Mouse (Mus musculus) heart, embryonic 15.5 days (tissue): ENCODE results near the gene AC134908.4. TPM values are rescaled to one million over a fixed set of nuclear protein-coding genes. Genes with fewer than 3 reads are reported as not detected.

Source experiments
- ATAC-seq: fragments of 200-750 bp; cut with Nextera tagmentation; replicated peaks from 2 replicates; pipeline ENCODE4 v1.8.0; 2017; ENCODE audit warnings: low read depth, moderate TSS enrichment; ENCODE audit not compliant: insufficient number of reproducible peaks, insufficient read depth, low FRiP score
- H3K27ac ChIP-seq: fragments of 300-500 bp; sonication (generic); 2 replicates; pipeline ENCODE4 v1.5.1; 2015; ENCODE audit warnings: mild to moderate bottlenecking, inconsistent platforms
- H3K27me3 ChIP-seq: fragments of 300-500 bp; sonication (generic); 2 replicates; pipeline ENCODE4 v1.6.1; 2015; ENCODE audit warnings: inconsistent platforms
- H3K36me3 ChIP-seq: fragments of 300-500 bp; sonication (generic); 2 replicates; pipeline ENCODE4 v1.6.1; 2015; ENCODE audit warnings: mild to moderate bottlenecking, inconsistent platforms
- H3K4me1 ChIP-seq: fragments of 300-500 bp; sonication (generic); replicated peaks from 2 replicates; pipeline ENCODE4 v1.6.1; 2015; ENCODE audit warnings: inconsistent platforms
- H3K4me2 ChIP-seq: fragments of 300-500 bp; sonication (generic); 2 replicates; pipeline ENCODE4 v1.6.1; 2015; ENCODE audit warnings: inconsistent platforms, mild to moderate bottlenecking, moderate library complexity
- H3K4me3 ChIP-seq: fragments of 300-500 bp; sonication (generic); 2 replicates; pipeline ENCODE4 v1.5.1; 2015; ENCODE audit warnings: mild to moderate bottlenecking, inconsistent platforms
- H3K9ac ChIP-seq: fragments of 300-500 bp; sonication (generic); 2 replicates; pipeline ENCODE4 v1.6.1; 2015; ENCODE audit warnings: mild to moderate bottlenecking, inconsistent platforms
- H3K9me3 ChIP-seq: fragments of 300-500 bp; sonication (generic); replicated peaks from 2 replicates; pipeline ENCODE4 v1.6.1; 2016; ENCODE audit warnings: inconsistent platforms
- WGBS: fragments of 180-500 bp; shearing (Covaris S2); methylation state at CpG from one replicate; pipeline ENCODE4 v1.1.7; 2015; ENCODE audit warnings: mixed read lengths; 5-methylcytosine and 5-hydroxymethylcytosine counted together
- polyA plus RNA-seq: library from polyadenylated mRNA; unstranded; fragments of >200 nt; fragmentation: Nextera tagmentation; extraction: Ambion mirVana; gene quantifications from 2 replicates; pipeline ENCODE4 v1.2.1, GENCODE M21; 2015

The AC134908.4 gene
- polyA plus RNA-seq: 0.50 TPM in 1 of 2 replicates, not detected in the other

DNA sequence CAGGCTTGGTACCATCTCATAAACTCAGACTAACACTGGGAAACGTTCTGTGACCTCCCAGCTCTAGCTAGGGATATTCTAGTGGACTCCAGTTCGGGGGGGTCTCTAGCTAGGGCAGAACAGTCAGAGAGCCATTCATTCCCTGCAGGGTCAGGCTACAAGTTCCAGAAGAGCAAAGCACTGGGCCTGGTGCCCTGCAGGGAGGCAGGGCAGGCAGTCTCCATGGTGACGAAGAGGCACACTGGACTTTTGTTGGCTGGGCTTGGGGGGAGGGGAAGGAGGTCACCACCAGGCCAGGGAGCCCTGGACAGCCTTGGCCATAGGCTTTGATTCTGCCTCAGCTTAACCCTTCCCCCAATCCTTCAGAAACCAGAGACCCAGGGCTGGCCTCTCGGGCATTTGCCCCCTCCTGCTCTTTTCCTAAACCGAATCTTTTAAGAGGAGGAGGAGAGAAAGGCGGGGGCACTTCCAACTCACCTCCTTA, at the start of gene AC134908.4:
AC134908.4 (minus strand) TSS at position 51 of the 484 bp plus-strand sequence.
- no peak for ATAC-seq
- Histone ChIP-seq H3K4me1 (peaks cover 41% of the 10 kb centered on the region), H3K36me3 (no peaks in the 10 kb centered on the region), H3K9ac (peak within 1 kb of the TSS; percentile 65), H3K4me3 (peak within 1 kb of the TSS; percentile 69), H3K27me3 (no peaks in the 10 kb centered on the region), H3K4me2 (peak within 1 kb of the TSS; percentile 82), H3K9me3 (no peaks in the 10 kb centered on the region), H3K27ac (no peak within 1 kb of the TSS)
- WGBS: 35% methylated on average over 6 of the region's 6 CpGs

DNA sequence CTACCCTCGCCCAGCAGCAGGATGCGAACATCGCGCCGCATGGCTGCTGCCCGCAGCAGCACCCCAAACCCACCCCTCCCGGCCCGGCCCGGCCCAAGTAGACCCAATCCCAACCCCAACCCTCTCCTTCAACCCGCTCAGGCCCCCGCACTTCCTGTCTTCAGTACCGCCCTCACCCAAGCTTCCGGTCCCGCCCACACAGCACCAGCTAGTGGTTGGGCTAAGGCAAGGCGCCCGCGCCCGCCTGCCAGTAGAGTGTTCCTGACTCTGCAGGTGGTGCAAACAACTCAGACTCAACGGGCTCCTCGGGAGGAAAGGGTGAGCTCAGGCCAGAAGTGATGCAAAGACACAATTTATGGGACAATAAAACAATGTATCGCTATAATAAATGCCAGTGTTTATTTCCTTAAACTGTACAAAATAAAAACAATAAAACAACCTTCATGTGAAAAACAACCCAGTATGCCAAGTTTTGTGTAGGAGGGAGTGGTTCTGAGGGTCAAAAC, 49.0 kb upstream of the AC134908.4 start, which contains the start of gene Rhot2:
Rhot2 (minus strand) TSS at position 456 of the 506 bp plus-strand sequence.
- H3K27ac ChIP-seq: peak within 1 kb of the TSS; percentile 88
- peak within 1 kb of the TSS; percentile 96 for H3K9ac ChIP-seq
- H3K36me3 ChIP-seq: peaks cover 37% of the 10 kb centered on the region
- peak within 1 kb of the TSS; percentile 95 for H3K4me3 ChIP-seq
- WGBS: 2% methylated on average over 21 of the region's 21 CpGs
- H3K9me3 ChIP-seq: no peaks in the 10 kb centered on the region
- ATAC-seq: peak; percentile 92
- H3K4me2 ChIP-seq: peak within 1 kb of the TSS; percentile 78
- H3K4me1 ChIP-seq: peaks cover 28% of the 10 kb centered on the region
- H3K27me3 ChIP-seq: no peaks in the 10 kb centered on the region

GRCm38 (mm10) chr17:25843636-25844395, 48.4 kb upstream of the AC134908.4 start:
- 1% methylated on average over 38 of the region's 38 CpGs for WGBS
- Histone ChIP-seq H3K36me3 (peaks cover 42% of the 10 kb centered on the region), H3K4me3 (peak overlapping the region; percentile 95), H3K4me2 (peak overlapping the region; percentile 78), H3K4me1 (peaks cover 29% of the 10 kb centered on the region), H3K27ac (peak overlapping the region; percentile 88), H3K9ac (peak overlapping the region; percentile 96), H3K9me3 (no peaks in the 10 kb centered on the region), H3K27me3 (no peaks in the 10 kb centered on the region)
- peak; percentile 8; the same call in 1 of the 2 replicates for ATAC-seq

- 87% methylated on average over 4 of the region's 4 CpGs for WGBS
- Histone ChIP-seq H3K36me3 (peaks cover 40% of the 10 kb centered on the region), H3K27me3 (no peaks in the 10 kb centered on the region), H3K9ac (peak overlapping the region; percentile 96), H3K9me3 (no peaks in the 10 kb centered on the region), H3K27ac (peak overlapping the region; percentile 88; the same call in 1 of the 2 replicates), H3K4me2 (peak overlapping the region; percentile 78), H3K4me1 (peaks cover 32% of the 10 kb centered on the region), H3K4me3 (peak overlapping the region; percentile 95)
- no peak for ATAC-seq
Measured at GRCm38 (mm10) chr17:25843122-25843521, 47.7 kb upstream of the AC134908.4 start.

DNA sequence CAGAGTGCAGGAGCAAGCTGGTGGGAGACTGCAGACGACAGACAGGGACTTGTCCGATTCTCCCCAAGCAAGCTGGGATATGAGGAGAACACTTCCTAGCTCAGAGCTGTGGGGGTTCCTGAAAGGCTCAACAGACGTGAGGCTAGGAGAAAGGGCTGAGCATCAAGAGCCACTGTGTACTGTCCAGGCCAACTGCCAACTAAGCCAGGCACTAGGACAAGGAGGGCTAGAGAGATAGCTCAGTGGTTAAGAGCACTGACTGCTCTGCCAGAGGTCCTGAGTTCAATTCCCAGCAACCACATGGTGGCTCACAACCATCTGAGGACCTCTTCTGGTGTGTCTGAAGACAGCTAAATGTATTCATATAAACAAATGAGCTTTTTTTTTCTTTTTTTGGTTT, 47.0 kb upstream of the AC134908.4 start:
- peaks cover 40% of the 10 kb centered on the region for H3K36me3 ChIP-seq
- 81% methylated on average over 3 of the region's 3 CpGs for WGBS

GRCm38 (mm10) chr17:25841117-25841880, 45.8 kb upstream of the AC134908.4 start, which contains the start of gene Gm20683:
TSS of gene Gm20683 (minus strand) at chr17:25841763.
- Histone ChIP-seq H3K4me3 (no peak within 1 kb of the TSS), H3K9me3 (no peaks in the 10 kb centered on the region), H3K4me2 (no peak within 1 kb of the TSS), H3K36me3 (peaks cover 40% of the 10 kb centered on the region), H3K27ac (no peak within 1 kb of the TSS), H3K4me1 (peaks cover 50% of the 10 kb centered on the region), H3K27me3 (no peaks in the 10 kb centered on the region), H3K9ac (no peak within 1 kb of the TSS)
- ATAC-seq: no peak
- 93% methylated on average over 22 of the region's 22 CpGs for WGBS

More for the DNA sequence above, 47.0 kb upstream of the AC134908.4 start:
- H3K9ac ChIP-seq: no peak overlapping the region
- H3K4me1 ChIP-seq: peaks cover 38% of the 10 kb centered on the region
- no peak overlapping the region for H3K4me2 ChIP-seq
- H3K9me3 ChIP-seq: no peaks in the 10 kb centered on the region
- no peak overlapping the region for H3K4me3 ChIP-seq
- no peak for ATAC-seq
- H3K27me3 ChIP-seq: no peaks in the 10 kb centered on the region
- no peak overlapping the region for H3K27ac ChIP-seq

DNA sequence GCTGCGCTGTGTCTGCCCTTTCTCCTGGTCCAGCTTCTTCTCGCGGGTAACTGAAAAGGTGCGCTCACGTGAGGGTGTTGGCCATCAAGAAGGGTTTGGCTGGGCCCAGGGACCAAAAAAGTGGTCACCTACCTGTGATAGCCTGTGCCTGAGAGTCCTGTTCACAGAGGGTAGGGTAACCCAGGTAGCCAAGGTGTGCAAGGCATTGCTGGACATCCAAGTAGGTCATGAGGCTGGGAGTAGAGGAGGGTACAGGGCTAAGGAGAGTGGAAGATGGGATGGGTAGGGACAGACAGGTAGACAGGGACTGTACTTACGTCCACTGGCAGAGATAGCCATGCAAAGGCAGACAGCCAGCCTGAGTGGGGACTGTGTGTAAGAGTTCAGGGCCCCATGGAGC, 45.1 kb upstream of the AC134908.4 start:
- no peak overlapping the region for H3K27ac ChIP-seq
- WGBS: 94% methylated on average over 6 of the region's 6 CpGs
- no peak overlapping the region for H3K4me3 ChIP-seq
- no peak overlapping the region for H3K9ac ChIP-seq
- H3K9me3 ChIP-seq: no peaks in the 10 kb centered on the region
- H3K4me2 ChIP-seq: no peak overlapping the region
- ATAC-seq: no peak
- H3K4me1 ChIP-seq: peaks cover 58% of the 10 kb centered on the region
- peaks cover 40% of the 10 kb centered on the region for H3K36me3 ChIP-seq
- H3K27me3 ChIP-seq: no peaks in the 10 kb centered on the region

GRCm38 (mm10) chr17:25839455-25840235, 44.2 kb upstream of the AC134908.4 start:
- H3K27ac ChIP-seq: no peak overlapping the region
- peaks cover 46% of the 10 kb centered on the region for H3K36me3 ChIP-seq
- WGBS: 86% methylated on average over 14 of the region's 14 CpGs
- H3K9ac ChIP-seq: no peak overlapping the region
- no peaks in the 10 kb centered on the region for H3K27me3 ChIP-seq
- no peak overlapping the region for H3K4me2 ChIP-seq
- no peaks in the 10 kb centered on the region for H3K9me3 ChIP-seq
- no peak for ATAC-seq
- H3K4me3 ChIP-seq: no peak overlapping the region
- peaks cover 61% of the 10 kb centered on the region for H3K4me1 ChIP-seq

- no peak overlapping the region for H3K27ac ChIP-seq
- H3K36me3 ChIP-seq: peaks cover 46% of the 10 kb centered on the region
- H3K4me2 ChIP-seq: no peak overlapping the region
- no peaks in the 10 kb centered on the region for H3K9me3 ChIP-seq
- 75% methylated on average over 4 of the region's 4 CpGs for WGBS
- no peaks in the 10 kb centered on the region for H3K27me3 ChIP-seq
- peaks cover 66% of the 10 kb centered on the region for H3K4me1 ChIP-seq
- no peak overlapping the region for H3K9ac ChIP-seq
- H3K4me3 ChIP-seq: no peak overlapping the region
- no peak for ATAC-seq
Measured at GRCm38 (mm10) chr17:25838904-25839303, 43.4 kb upstream of the AC134908.4 start.

GRCm38 (mm10) chr17:25837533-25837932, 42.1 kb upstream of the AC134908.4 start:
- 35% methylated on average over 3 of the region's 3 CpGs for WGBS
- Histone ChIP-seq H3K4me1 (peaks cover 58% of the 10 kb centered on the region), H3K4me3 (no peak overlapping the region), H3K9me3 (no peaks in the 10 kb centered on the region), H3K36me3 (peaks cover 45% of the 10 kb centered on the region), H3K9ac (peak overlapping the region; percentile 62; the same call in 1 of the 2 replicates), H3K27me3 (no peaks in the 10 kb centered on the region), H3K4me2 (peak overlapping the region; percentile 90), H3K27ac (peak overlapping the region; percentile 69)
- ATAC-seq: no peak
